Mouse (Mus musculus) layer of hippocampus, adult 11-12 months (tissue): ENCODE measurements at regions not wholly inside any gene's neighbourhood (a gene's known extent, or its start where the extent isn't known, plus 50 kb on each side); places are given as distances from the start of the nearest gene placed in this dataset.

Experiments used
- DNase-seq: peaks from one replicate; pipeline ENCODE4 v3.0.0; 2022; ENCODE audit warnings: low spot score

- DNase-seq = no peak
These were observed 113.0 kb upstream of the 1700016C15Rik start for GRCm38 (mm10) chr1:177616335-177617239.

GRCm38 (mm10) chr1:177620501-177621099 lies 109.0 kb upstream of the 1700016C15Rik start:
- DNase-seq = no peak

- no peak for DNase-seq
These were observed 107.6 kb upstream of the 1700016C15Rik start for GRCm38 (mm10) chr1:177621854-177622590.

- no peak for DNase-seq
These were observed 106.3 kb upstream of the 1700016C15Rik start for GRCm38 (mm10) chr1:177623304-177623726.

GRCm38 (mm10) chr1:177623735-177624134 lies 105.9 kb upstream of the 1700016C15Rik start:
- DNase-seq = no peak

- DNase-seq = no peak
These were observed 101.8 kb upstream of the 1700016C15Rik start for GRCm38 (mm10) chr1:177627814-177628213.

GRCm38 (mm10) chr1:177633966-177634602 lies 95.5 kb upstream of the 1700016C15Rik start:
- no peak for DNase-seq

GRCm38 (mm10) chr1:177637061-177637460 lies 92.6 kb upstream of the 1700016C15Rik start:
- DNase-seq = no peak

GRCm38 (mm10) chr1:177638381-177638780 lies 91.2 kb upstream of the 1700016C15Rik start:
- no peak for DNase-seq

GRCm38 (mm10) chr1:177639931-177640846 lies 89.4 kb upstream of the 1700016C15Rik start:
- DNase-seq = no peak

- no peak for DNase-seq
These were observed 86.7 kb upstream of the 1700016C15Rik start for GRCm38 (mm10) chr1:177642712-177643467.

- no peak for DNase-seq
These were observed 86.0 kb upstream of the 1700016C15Rik start for GRCm38 (mm10) chr1:177643662-177644061.

GRCm38 (mm10) chr1:177644214-177644613 lies 85.4 kb upstream of the 1700016C15Rik start:
- DNase-seq = no peak

GRCm38 (mm10) chr1:177645327-177645726 lies 84.3 kb upstream of the 1700016C15Rik start:
- no peak for DNase-seq

GRCm38 (mm10) chr1:177645897-177646535 lies 83.6 kb upstream of the 1700016C15Rik start:
- DNase-seq = no peak

- DNase-seq = no peak
These were observed 81.7 kb upstream of the 1700016C15Rik start for GRCm38 (mm10) chr1:177647876-177648275.

GRCm38 (mm10) chr1:177648974-177649373 lies 80.6 kb upstream of the 1700016C15Rik start:
- no peak for DNase-seq

- no peak for DNase-seq
These were observed 78.4 kb upstream of the 1700016C15Rik start for GRCm38 (mm10) chr1:177651219-177651618.

- no peak for DNase-seq
These were observed 66.5 kb upstream of the 1700016C15Rik start for GRCm38 (mm10) chr1:177663163-177663562.
